Mouse (Mus musculus) frontal cortex, postnatal 14 days (tissue): ENCODE measurements at regions not wholly inside any gene's neighbourhood (a gene's known extent, or its start where the extent isn't known, plus 50 kb on each side); places are given as distances from the start of the nearest gene placed in this dataset.
"Not testable (repeated sequence)": the region's sequence is repeated elsewhere in the genome, so short reads cannot be mapped to it uniquely, and the experiment has no call there.

Experiments used
- DNase-seq, 2 experiments: peaks; one replicate each; pipeline ENCODE4 v3.0.0; 2022; ENCODE audit warnings: low spot score in 2 of 2

- DNase-seq, result no peak
Measured at GRCm38 (mm10) chr6:140229295-140229694, 188.0 kb upstream of the Plcz1 start.

- DNase-seq, result no peak
Measured at GRCm38 (mm10) chr6:140228741-140229140, 187.5 kb upstream of the Plcz1 start.

- DNase-seq, result no peak
Measured at GRCm38 (mm10) chr6:140222534-140223324, 181.5 kb upstream of the Plcz1 start.

GRCm38 (mm10) chr6:140221653-140222272, 180.5 kb upstream of the Plcz1 start:
- DNase-seq, result no peak

- no peak for DNase-seq
Measured at GRCm38 (mm10) chr6:140218789-140219188, 177.5 kb upstream of the Plcz1 start.

GRCm38 (mm10) chr6:140212403-140212802, 171.1 kb upstream of the Plcz1 start:
- DNase-seq, result no peak

GRCm38 (mm10) chr6:140210141-140210540, 168.9 kb upstream of the Plcz1 start:
- DNase-seq, result no peak

- no peak for DNase-seq
Measured at GRCm38 (mm10) chr6:140209083-140209482, 167.8 kb upstream of the Plcz1 start.

GRCm38 (mm10) chr6:140208375-140208774, 167.1 kb upstream of the Plcz1 start:
- DNase-seq, result no peak

- DNase-seq, result not testable (repeated sequence)
Measured at GRCm38 (mm10) chr6:140206676-140207075, 165.4 kb upstream of the Plcz1 start.

- DNase-seq, result no peak
Measured at GRCm38 (mm10) chr6:140201356-140201755, 160.1 kb upstream of the Plcz1 start.

- no peak for DNase-seq
Measured at GRCm38 (mm10) chr6:140200322-140200721, 159.1 kb upstream of the Plcz1 start.

- DNase-seq, result no peak
Measured at GRCm38 (mm10) chr6:140198036-140198435, 156.8 kb upstream of the Plcz1 start.

GRCm38 (mm10) chr6:140197113-140197675, 155.9 kb upstream of the Plcz1 start:
- DNase-seq, result no peak

GRCm38 (mm10) chr6:140194276-140194675, 153.0 kb upstream of the Plcz1 start:
- DNase-seq, result peak in 1 of 2 experiments; percentile 13

GRCm38 (mm10) chr6:140193084-140193939, 152.1 kb upstream of the Plcz1 start:
- peak in 1 of 2 experiments; percentile 20 for DNase-seq

GRCm38 (mm10) chr6:140192526-140192925, 151.3 kb upstream of the Plcz1 start:
- no peak for DNase-seq

GRCm38 (mm10) chr6:140191341-140191740, 150.1 kb upstream of the Plcz1 start:
- no peak for DNase-seq

GRCm38 (mm10) chr6:140189601-140190000, 148.3 kb upstream of the Plcz1 start:
- no peak for DNase-seq

- no peak for DNase-seq
Measured at GRCm38 (mm10) chr6:140187733-140188132, 146.5 kb upstream of the Plcz1 start.

GRCm38 (mm10) chr6:140187106-140187505, 145.8 kb upstream of the Plcz1 start:
- DNase-seq, result no peak

- no peak for DNase-seq
Measured at GRCm38 (mm10) chr6:140179999-140180398, 138.7 kb upstream of the Plcz1 start.
